Mouse (Mus musculus) liver, embryonic 14.5 days (tissue): ENCODE measurements at regions not wholly inside any gene's neighbourhood (a gene's known extent, or its start where the extent isn't known, plus 50 kb on each side); places are given as distances from the start of the nearest gene placed in this dataset.

Experiments used
- CTCF ChIP-seq: IDR thresholded peaks from 2 replicates; pipeline ENCODE4 v1.5.1; 2016; ENCODE audit warnings: antibody characterized with exemption, low read depth, control low read depth
- EP300 ChIP-seq: IDR thresholded peaks from 2 replicates; pipeline ENCODE4 v1.6.1; 2016; ENCODE audit warnings: antibody characterized with exemption, low read depth

- TF ChIP-seq EP300 (no peak), CTCF (no peak)
These were observed 2888.9 kb upstream of the Lrrc6 start for GRCm38 (mm10) chr15:69389575-69389974.
